Mouse (Mus musculus): ENCODE measurements around the gene Arhgef3.

DNA sequence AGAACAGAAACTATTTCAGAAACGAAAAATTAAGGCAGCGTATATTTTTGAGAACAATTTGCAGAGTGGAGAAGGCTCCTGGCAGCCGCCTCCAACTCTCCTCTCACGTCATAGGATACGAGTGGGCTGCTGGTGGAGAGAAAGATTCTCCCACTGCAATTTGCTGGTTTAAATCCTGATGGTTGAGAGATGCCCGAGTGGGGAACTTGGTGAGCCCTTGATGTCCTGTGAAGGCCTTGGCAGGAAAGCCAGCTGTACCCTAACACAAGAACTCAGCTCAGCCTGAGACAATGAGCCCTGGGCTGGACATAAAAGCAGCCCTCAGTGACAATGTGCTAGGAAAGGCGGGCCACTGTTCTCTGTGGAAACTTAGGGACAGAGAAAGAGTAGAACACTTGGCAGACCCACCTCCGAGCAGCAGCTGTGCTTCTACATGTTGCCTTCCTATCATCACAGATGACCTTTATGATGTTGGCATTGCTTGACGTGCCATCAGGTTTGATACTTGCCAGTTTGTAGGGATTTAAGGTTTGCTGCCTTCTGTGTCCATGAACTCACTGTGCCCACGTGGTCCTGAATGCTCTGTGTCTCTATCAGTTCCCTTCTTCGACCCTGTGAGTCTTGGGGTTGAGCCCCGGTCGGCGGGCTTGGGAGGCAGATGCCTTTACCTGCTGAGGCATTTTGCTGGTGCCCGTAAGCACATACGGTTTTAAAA lies 154.4 kb downstream of the Arhgef3 start:
- TF ChIP-seq EP300 (IDR thresholded peaks at IDR 0.05; ENCODE audit: insufficient read depth, low read depth, low read length) (no peak), CTCF (IDR thresholded peaks at IDR 0.05) (no peak), POLR2A (IDR thresholded peaks at IDR 0.05; ENCODE audit: insufficient read depth, low read depth, low read length) (no peak)

Data from heart, adult 2 months (tissue).